Mouse (Mus musculus) left cerebral cortex, adult 2 months (tissue): Measurements from ENCODE around the gene Tpcn1. TPM values are rescaled to one million over a fixed set of nuclear protein-coding genes. Genes with fewer than 3 reads are reported as not detected.

Experiments used
- DNase-seq, 2 experiments: peaks; one replicate each; pipeline ENCODE4 v3.0.0; 2021 to 2022; ENCODE audit warnings: low spot score in 2 of 2, mixed read lengths in 1 of 2; ENCODE audit errors: extremely low spot score in 1 of 2
- H3K27ac ChIP-seq: fragments of 200-600 bp; 2 replicates; pipeline ENCODE4 v1.8.1; 2022
- H3K4me3 ChIP-seq: fragments of 200-600 bp; 2 replicates; pipeline ENCODE4 v1.8.1; 2022
- CTCF ChIP-seq: fragments of 200-600 bp; IDR thresholded peaks from 2 replicates; pipeline ENCODE4 v1.8.1; 2022; ENCODE audit warnings: antibody characterized with exemption, mild to moderate bottlenecking, moderate library complexity
- intact Hi-C: fragments of 180-260 bp; cut with DNase I; formaldehyde crosslinking; loops from one replicate; pipeline ENCODE4 v1.15.1; 2025
- total RNA-seq, 2 experiments: library from RNA; stranded (reverse); gene quantifications; 2 replicates each; pipeline ENCODE4 v1.2.3; 2021

Tpcn1 gene
- total RNA-seq, 2 experiments from 2014 or later: 36.8 to 42.1 TPM

- intact Hi-C loops: no loop called here
- DNase-seq: no peak
- Histone ChIP-seq H3K27ac (no peak overlapping the region; the same call in 1 of the 2 replicates), H3K4me3 (no peak overlapping the region)
- no peak for TF ChIP-seq CTCF
These were observed 53.8 kb downstream of the Tpcn1 start for GRCm38 (mm10) chr5:120534686-120535075.

- no peak for DNase-seq
- no peak overlapping the region for H3K4me3 ChIP-seq
- H3K27ac ChIP-seq: no peak overlapping the region; the same call in 1 of the 2 replicates
- intact Hi-C loops: no loop called here
- no peak for TF ChIP-seq CTCF
These were observed 54.3 kb downstream of the Tpcn1 start for GRCm38 (mm10) chr5:120534071-120534685.

GRCm38 (mm10) chr5:120531631-120532030 is 56.8 kb downstream of the Tpcn1 start:
- intact Hi-C loops: no loop called here
- no peak for TF ChIP-seq CTCF
- H3K27ac ChIP-seq: no peak overlapping the region
- H3K4me3 ChIP-seq: no peak overlapping the region
- no peak for DNase-seq

GRCm38 (mm10) chr5:120527296-120527964 is 61.0 kb downstream of the Tpcn1 start:
- no peak for DNase-seq
- no peak for TF ChIP-seq CTCF
- intact Hi-C loops: no loop called here
- Histone ChIP-seq H3K27ac (no peak overlapping the region), H3K4me3 (no peak overlapping the region)

- no peak overlapping the region for H3K27ac ChIP-seq
- TF ChIP-seq CTCF: no peak
- no peak for DNase-seq
- H3K4me3 ChIP-seq: no peak overlapping the region
- intact Hi-C loops: no loop called here
These were observed 62.2 kb downstream of the Tpcn1 start for GRCm38 (mm10) chr5:120526311-120526710.

- Histone ChIP-seq H3K27ac (no peak overlapping the region), H3K4me3 (no peak overlapping the region)
- intact Hi-C loops: no loop called here
- no peak for DNase-seq
- peak; percentile 28 for TF ChIP-seq CTCF
These were observed 62.7 kb downstream of the Tpcn1 start for GRCm38 (mm10) chr5:120525737-120526136.

- H3K27ac ChIP-seq: no peak overlapping the region
- no peak for TF ChIP-seq CTCF
- intact Hi-C loops: no loop called here
- DNase-seq: no peak
- H3K4me3 ChIP-seq: no peak overlapping the region
These were observed 63.7 kb downstream of the Tpcn1 start for GRCm38 (mm10) chr5:120524736-120525135.

GRCm38 (mm10) chr5:120522649-120523048 is 65.8 kb downstream of the Tpcn1 start:
- Histone ChIP-seq H3K27ac (no peak overlapping the region), H3K4me3 (no peak overlapping the region)
- intact Hi-C loops: no loop called here
- no peak for DNase-seq
- peak; percentile 57 for TF ChIP-seq CTCF

GRCm38 (mm10) chr5:120517552-120517951 is 70.9 kb downstream of the Tpcn1 start:
- DNase-seq: no peak
- no peak overlapping the region for H3K4me3 ChIP-seq
- intact Hi-C loops: no loop called here

GRCm38 (mm10) chr5:120516221-120516984 is 72.1 kb downstream of the Tpcn1 start:
- no peak for TF ChIP-seq CTCF
- H3K27ac ChIP-seq: peak overlapping the region; percentile 11; the same call in 1 of the 2 replicates
- H3K4me3 ChIP-seq: no peak overlapping the region
- DNase-seq: no peak
- intact Hi-C loops: no loop called here

More at GRCm38 (mm10) chr5:120517552-120517951, 70.9 kb downstream of the Tpcn1 start:
- TF ChIP-seq CTCF: no peak
- no peak overlapping the region for H3K27ac ChIP-seq

- intact Hi-C loops: no loop called here
- Histone ChIP-seq H3K4me3 (no peak overlapping the region), H3K27ac (no peak overlapping the region)
- no peak for DNase-seq
- no peak; the same call in 1 of the 2 replicates for TF ChIP-seq CTCF
These were observed 73.0 kb downstream of the Tpcn1 start for GRCm38 (mm10) chr5:120515451-120515850.

GRCm38 (mm10) chr5:120514754-120515153 is 73.7 kb downstream of the Tpcn1 start:
- intact Hi-C loops: no loop called here
- no peak for TF ChIP-seq CTCF
- H3K4me3 ChIP-seq: no peak overlapping the region
- no peak for DNase-seq
- H3K27ac ChIP-seq: no peak overlapping the region
